Mouse (Mus musculus) thymus, postnatal 14 days (tissue): Measurements from ENCODE around the gene Klrb1a.

Source experiments
- DNase-seq: peaks from one replicate; pipeline ENCODE4 v3.0.0; 2021

The Klrb1a gene

DNA sequence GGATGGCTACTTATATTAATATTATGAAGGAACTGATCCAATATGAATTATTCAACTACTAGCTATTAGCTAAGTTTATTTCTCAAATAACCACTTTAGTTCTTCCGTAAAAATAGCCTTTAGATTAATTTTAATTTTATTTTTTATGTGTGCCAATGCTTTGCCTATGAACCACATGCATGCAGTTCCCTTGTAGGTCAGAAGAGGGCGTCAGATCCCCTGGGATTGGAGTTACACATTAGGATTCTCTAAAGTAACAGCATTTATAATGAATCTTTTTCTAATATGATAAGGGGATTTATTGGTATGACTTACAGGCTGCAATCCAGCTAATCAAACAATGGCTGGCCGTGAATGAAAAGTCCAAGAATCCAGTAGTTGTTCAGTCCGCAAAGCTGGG lies 23.8 kb downstream of the Klrb1a start:
- DNase-seq, result no peak

- no peak for DNase-seq
Observed at GRCm38 (mm10) chr6:128598256-128599047, 24.9 kb downstream of the Klrb1a start.

DNA sequence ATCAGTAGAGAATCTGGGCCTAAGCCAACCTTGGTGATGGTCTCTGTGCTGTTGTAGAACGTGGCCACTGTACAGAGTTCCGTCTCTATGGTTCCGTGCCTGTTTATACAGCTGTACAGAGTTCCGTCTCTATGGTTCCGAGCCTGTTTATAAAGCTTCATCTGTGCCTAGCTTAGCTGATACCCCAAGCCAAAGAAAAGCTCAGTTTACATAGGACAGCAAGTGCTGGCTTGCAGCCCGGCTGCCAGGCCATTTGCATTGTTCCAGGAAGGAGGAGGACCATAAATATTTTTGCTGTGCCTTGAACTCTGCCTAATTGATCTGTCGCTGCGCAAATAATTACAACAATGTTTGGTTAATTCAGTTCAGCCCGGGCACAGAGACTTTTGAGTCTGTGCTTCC lies 26.2 kb downstream of the Klrb1a start:
- no peak for DNase-seq

- no peak for DNase-seq
Observed at GRCm38 (mm10) chr6:128594651-128595050, 28.7 kb downstream of the Klrb1a start.

- no peak for DNase-seq
Observed at GRCm38 (mm10) chr6:128589426-128589825, 33.9 kb downstream of the Klrb1a start.

DNA sequence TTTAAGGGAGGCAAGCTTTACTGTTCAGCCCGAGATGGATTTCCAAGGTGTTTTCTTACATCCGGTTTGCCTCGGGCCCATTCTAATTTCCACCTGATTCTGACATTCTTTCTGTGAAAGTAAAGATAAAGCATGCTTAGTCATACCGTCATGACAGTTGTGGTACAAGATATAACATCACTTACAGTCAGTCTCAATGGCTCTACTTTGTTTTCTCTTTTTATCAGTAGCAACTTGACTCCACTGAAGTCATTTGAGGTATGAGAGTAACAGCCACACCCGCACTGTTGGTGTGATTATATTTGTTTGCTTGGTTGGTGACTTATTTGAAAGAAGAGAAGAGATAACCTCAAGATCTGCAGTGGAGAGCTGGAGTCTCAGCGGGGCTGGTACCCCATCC lies 35.7 kb downstream of the Klrb1a start:
- no peak for DNase-seq

DNA sequence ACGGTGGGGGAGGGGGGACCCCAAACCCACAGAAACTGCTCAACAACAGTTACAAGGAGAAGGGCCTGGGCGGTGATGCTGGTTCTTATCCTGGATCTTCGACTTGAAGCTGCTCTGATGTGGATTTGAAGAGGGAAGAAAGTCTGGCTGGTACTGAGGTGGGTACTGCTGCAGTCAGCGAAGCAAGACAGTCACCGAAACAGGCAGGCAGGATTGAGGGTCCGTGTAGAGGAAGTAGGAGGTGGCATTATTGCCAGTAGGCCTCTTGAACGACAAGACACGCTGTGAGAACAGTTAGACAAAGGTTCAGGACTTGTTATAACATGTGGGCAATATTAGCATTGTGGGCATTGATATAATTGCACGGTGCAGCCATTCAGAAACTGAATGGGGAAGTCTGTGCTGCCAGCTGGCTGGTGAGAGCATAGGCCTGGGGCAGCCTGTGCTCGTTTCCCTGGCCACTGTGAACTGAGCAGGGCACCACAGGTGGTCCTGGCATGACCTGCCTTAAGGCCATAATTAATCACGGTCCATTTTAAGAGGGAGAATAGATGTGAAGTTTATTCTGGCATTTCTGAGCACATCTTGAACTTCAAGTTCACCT lies 37.6 kb downstream of the Klrb1a start:
- DNase-seq, result no peak

DNA sequence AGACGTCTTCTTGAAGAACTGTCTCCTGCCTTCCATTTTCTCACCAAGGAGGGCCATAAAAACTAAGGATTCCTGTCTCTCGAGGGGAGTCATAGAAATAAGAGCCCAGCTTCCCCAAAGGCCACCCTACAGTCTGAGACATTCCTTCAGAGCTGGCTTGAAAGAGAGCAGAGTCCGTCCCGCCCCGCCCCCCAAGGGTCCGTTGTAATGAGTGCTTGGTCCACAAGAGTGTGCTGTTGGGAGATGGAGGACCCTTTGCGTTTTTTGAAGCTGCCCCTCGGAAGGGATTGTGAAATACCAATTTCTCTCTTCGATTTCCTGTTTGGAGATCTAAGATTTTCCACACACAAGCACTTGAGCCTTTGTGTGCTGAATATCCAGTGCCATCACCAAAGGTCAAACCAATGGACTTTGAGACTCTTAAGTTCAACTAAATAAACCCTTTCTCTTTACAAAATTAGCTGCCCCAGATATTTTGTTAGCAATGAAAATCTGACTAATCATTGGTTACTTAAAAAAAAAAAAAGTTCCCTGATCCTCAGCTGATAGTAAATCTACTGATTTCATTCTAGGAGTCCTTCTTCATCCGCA lies 39.2 kb downstream of the Klrb1a start:
- no peak for DNase-seq

- no peak for DNase-seq
Observed at GRCm38 (mm10) chr6:128581508-128581907, 41.8 kb downstream of the Klrb1a start, which contains the start of gene A2ml1. Gene A2ml1 (minus strand): TSS chr6:128581608.

- DNase-seq, result no peak
Observed at GRCm38 (mm10) chr6:128577301-128577700, 46.0 kb downstream of the Klrb1a start.

DNA sequence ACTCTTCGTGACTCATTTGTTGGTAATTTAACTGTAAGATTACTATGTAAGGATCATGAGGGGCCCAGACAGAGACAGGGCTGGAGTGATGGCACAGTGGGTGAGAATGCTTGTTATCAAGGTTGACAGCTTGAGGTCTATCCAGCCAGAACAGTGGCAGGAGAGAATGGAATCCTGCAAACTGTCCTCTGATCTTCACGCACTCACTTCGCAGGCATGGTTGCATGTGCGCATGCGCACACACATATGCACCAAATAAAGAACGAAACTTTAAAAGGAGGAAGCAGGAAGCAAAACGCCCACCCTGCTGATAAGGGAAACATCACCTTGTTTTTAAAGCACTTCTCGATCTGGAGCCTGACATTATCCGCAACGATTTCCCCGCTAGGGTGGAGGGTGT lies 56.7 kb downstream of the Klrb1a start:
- DNase-seq, result no peak
